Mouse (Mus musculus): ENCODE results near the gene Pygb.

Pygb gene

DNA sequence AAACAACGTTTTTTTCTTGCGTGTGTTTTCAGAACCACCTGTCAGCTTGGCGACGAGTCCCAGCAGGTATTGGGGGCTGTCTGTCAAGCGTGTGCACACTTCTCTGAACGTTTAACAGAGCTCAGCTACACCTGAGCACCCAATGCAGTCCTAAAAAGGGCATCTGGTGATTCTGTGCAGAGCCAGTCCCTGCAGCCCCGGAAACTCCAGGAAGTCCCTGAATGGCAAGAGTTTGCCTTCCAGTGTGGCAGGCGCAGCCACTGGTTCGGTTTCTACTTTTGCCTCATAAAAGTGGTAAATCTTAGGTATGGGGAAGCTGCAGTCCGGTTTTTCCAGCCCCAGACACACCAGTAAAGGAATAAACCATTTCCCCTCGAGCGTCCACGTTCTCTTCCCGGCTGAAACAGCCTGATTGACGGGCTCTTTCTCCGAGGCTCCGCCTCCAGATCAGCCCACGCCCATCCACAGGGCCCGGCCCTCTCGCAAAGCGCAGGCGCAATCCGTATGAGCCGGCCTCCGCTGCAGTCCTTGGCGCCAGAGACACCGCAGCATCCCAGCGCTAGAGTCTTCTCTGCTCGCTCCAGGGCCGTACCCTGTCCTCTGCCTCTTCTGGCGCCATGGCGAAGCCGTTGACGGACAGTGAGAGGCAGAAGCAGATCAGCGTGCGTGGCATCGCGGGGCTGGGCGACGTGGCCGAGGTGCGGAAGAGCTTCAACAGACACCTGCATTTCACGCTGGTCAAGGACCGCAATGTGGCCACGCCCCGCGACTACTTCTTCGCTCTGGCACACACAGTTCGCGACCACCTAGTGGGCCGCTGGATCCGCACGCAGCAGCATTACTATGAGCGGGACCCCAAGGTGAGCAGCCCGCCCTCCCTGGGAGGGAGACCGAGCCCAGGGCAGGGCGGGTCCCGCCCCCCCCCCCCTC, at the start of gene Pygb:
Pygb (plus strand) TSS at position 485 of the 930 bp plus-strand sequence.
- peak; percentile 84 for DNase-seq (ENCODE audit: extremely low read depth, low read depth, low spot score)

DNA sequence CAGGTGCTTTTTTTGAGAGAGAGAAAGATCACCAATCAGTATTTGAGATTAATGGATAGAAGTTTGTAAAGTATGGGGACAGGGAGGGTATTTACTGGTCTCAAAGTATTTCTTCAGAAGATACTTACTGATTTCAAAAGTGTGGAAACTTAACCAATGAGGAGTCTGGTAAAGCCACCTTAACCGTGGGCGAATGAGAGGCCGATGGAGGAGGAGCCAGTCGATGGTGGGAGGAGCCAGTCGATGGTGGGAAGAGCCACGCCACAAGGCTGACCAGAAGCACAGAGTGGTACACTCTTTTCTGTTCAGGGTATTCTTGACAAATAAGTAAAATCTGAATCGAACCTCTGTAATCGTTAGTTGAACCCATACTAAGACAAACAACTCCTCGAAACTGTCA, 48.7 kb upstream of the Pygb start:
- DNase-seq (ENCODE audit: extremely low read depth, low read depth, low spot score), result no peak

- no peak for DNase-seq (ENCODE audit: extremely low read depth, low read depth, low spot score)
These were observed 46.2 kb upstream of the Pygb start for GRCm38 (mm10) chr2:150740145-150740841.

DNA sequence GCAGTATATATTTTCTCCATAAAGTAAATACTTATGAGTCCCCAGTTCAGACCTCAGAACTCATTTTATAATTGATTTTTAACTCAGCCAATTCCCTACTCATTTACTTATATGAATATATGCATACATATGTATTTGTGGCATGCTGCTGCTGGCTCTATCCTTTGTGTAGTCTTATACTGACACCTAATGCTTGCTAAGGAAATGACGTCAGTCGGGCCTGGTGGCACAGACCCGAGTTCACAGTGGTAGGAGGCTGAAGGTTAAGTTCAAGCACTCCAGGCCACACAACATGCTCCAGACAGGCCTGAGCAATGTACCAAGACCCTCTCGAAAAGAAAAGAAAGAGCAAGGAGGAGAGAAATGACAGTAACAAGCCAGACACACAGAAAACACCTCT, 45.1 kb upstream of the Pygb start:
- no peak for DNase-seq (ENCODE audit: extremely low read depth, low read depth, low spot score)

GRCm38 (mm10) chr2:150745016-150745415, 41.5 kb upstream of the Pygb start:
- no peak for DNase-seq (ENCODE audit: extremely low read depth, low read depth, low spot score)

GRCm38 (mm10) chr2:150748854-150749253, 37.7 kb upstream of the Pygb start, which contains the start of gene Entpd6:
Entpd6 (plus strand) TSS chr2:150749042.
- DNase-seq (ENCODE audit: extremely low read depth, low read depth, low spot score), result no peak

DNA sequence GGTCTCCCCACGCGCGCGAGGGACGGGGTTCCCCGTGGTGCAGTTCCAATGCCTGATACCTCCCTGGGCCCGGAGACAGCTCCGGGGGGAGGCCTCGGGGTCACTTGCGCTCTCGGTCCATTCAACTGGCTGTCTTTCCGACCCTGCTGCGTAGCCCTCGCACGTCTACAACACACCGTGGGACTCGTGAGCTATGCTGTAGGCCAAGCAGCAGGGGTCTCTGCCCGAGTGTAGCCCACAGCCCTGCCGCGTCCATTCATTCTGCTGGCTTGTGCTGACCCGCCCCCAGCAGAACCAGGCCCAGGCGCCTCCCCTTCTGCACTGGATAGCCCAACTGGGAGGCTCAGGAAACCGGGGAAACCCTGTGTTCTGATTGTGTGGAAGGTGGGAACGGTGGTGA, 37.3 kb upstream of the Pygb start:
- DNase-seq (ENCODE audit: extremely low read depth, low read depth, low spot score), result no peak

DNA sequence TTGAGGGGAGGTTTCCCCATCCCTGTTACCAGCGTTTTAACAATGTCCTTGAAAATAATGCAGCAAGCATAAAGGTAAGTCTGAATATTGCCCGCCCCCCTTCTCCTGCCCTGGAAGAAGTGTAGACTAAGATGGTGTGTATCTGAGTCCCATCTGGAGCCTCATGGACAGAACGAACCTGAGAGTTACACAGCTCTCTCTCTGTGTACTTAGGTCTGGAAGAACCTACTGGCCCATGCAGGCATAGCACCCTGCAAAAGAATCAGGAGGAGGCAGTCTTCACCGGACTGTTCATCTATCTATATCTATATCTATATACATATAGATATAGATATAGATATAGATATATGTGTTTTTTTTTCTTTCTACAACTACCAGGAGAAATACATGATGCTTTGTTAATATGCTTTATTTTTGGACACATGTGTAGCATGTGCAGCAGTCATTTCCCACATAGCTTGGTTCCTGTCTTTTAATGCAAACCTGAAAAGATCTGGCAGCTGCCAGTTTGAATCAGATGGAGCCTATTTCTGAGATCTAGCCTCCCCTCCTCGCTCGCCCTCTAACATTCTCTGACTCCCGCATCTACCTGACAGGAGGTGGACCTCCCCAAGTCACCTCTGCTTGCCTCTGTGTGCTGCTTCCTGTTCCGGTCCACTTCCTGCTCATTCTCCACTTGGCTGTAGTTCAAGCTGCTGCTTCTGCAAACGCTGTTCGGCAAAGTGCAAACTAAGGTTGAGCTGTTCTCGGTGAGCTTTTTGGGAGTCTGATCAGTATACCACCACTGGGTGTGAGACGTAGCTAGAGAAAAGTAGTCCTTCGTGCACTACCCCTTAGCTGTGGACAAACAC, 36.2 kb upstream of the Pygb start:
- DNase-seq (ENCODE audit: extremely low read depth, low read depth, low spot score), result no peak

DNA sequence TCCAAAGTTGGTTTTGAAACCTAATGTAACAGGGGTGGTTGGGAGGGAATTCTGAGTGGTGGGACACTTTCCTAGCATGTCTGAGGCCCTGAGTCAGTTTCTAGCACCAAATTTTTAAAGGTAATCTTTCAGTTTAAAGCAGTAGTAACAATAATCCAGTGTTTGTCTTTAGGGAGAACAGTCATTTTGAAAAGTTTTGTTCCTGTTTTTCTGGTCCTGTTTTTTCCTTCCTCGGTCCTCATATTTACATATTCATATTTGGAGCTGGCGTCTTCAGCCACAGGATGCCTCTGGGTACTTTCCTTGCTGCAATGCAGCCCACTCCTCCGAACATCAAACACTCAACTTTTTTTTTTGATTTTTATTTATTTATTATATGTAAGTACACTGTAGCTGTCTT, 31.5 kb upstream of the Pygb start:
- DNase-seq (ENCODE audit: extremely low read depth, low read depth, low spot score), result no peak

- no peak for DNase-seq (ENCODE audit: extremely low read depth, low read depth, low spot score)
These were observed 25.1 kb upstream of the Pygb start for GRCm38 (mm10) chr2:150761476-150761875.

- DNase-seq (ENCODE audit: extremely low read depth, low read depth, low spot score), result no peak
These were observed 20.9 kb upstream of the Pygb start for GRCm38 (mm10) chr2:150765619-150766018.

- no peak for DNase-seq (ENCODE audit: extremely low read depth, low read depth, low spot score)
These were observed 20.3 kb upstream of the Pygb start for GRCm38 (mm10) chr2:150766083-150766862.

GRCm38 (mm10) chr2:150768678-150769077, 17.9 kb upstream of the Pygb start:
- DNase-seq (ENCODE audit: extremely low read depth, low read depth, low spot score), result no peak

DNA sequence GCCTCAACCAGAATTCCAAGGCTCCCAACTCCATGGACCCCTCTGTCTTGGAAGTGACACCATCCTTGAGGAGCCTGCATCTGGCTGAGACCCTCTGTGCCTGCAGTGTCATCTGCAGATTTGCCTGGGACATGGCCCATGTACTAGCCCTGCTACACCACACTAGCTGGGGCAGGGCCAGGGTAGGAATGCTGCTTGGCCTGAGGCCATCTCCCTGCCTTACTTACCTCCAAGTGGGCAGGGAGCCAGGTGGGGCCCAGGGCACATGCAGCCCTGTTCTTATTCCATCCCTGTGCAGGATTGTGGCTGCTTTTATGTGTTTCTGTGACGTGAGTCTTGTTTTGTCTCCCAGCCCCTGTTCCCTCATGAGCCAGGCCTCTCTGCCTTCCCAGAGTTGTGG, 15.8 kb upstream of the Pygb start:
- DNase-seq (ENCODE audit: extremely low read depth, low read depth, low spot score), result no peak

DNA sequence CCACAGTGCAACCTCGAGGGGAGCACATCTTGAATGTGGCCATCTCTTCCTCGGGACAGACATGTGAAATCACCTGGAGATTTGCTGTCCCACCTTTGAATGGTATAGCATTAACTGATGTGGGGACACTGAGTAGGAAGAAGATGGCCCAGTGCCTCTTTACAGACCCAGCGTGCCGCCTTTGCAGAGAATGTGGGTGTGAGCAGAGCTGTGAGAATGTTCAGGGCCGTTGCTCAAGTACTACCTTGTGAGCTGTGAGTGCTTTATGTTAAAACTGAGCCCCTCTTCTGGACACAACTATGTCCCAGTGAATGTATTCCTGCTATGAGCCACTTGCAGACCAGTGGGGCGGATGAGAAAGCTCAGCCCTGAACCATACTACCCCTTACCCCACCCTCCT, 15.4 kb upstream of the Pygb start:
- DNase-seq (ENCODE audit: extremely low read depth, low read depth, low spot score), result no peak

DNA sequence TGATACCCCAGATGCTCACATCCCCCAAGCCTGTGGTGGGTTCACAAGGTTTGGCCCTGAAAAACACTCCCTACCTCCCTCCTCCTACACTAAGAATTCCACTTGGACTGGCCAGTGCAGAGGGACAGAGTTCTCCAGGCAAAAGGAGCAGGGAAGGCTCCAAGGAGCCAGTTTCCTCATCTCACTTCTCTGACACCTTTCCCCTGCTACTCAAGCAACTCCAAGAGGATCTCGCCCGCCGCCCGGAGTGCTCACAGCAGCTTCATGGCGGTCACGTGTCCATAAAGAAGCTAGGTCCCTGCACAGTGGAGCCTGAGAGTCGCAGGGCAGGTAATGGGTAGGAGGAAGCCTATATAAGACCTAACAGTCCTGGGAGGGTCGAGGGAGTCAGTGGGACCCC, 14.5 kb upstream of the Pygb start:
- no peak for DNase-seq (ENCODE audit: extremely low read depth, low read depth, low spot score)

GRCm38 (mm10) chr2:150772466-150773119, 13.9 kb upstream of the Pygb start:
- DNase-seq (ENCODE audit: extremely low read depth, low read depth, low spot score), result no peak

- no peak for DNase-seq (ENCODE audit: extremely low read depth, low read depth, low spot score)
These were observed 3.7 kb upstream of the Pygb start for GRCm38 (mm10) chr2:150782801-150783200.

GRCm38 (mm10) chr2:150787234-150787771, 768 bp downstream of the Pygb start:
- DNase-seq (ENCODE audit: extremely low read depth, low read depth, low spot score), result no peak
